In genomic region chr1:125910211-125910870, GRCm38 (mm10) we compare ENCODE assay signal across 8 mouse cellular contexts. TPM values are rescaled to one million over a fixed set of nuclear protein-coding genes. Genes with fewer than 3 reads are reported as not detected.
DNase-seq lines count a peak whose midpoint lies in the region; ATAC-seq and TF ChIP-seq lines count a peak whose summit lies in the region.

No protein-coding gene starts in this region.

- peaks cover 36% of the 10 kb centered on the region for H3K27me3 ChIP-seq in forebrain, embryonic 13.5 days
- H3K27me3 ChIP-seq in intestine, embryonic 15.5 days (replicated peaks): peaks cover 40% of the 10 kb centered on the region
- H3K27me3 ChIP-seq in midbrain, embryonic 11.5 days (ENCODE audit: control insufficient read depth, insufficient read depth, low read length): peaks cover 16% of the 10 kb centered on the region

- peak overlapping the region; percentile 96 for H3K4me2 ChIP-seq in forebrain, embryonic 13.5 days
- H3K4me2 ChIP-seq in intestine, embryonic 15.5 days (replicated peaks): peak overlapping the region; percentile 78
- H3K4me2 ChIP-seq in midbrain, embryonic 11.5 days: peak overlapping the region; percentile 93

- 14% methylated on average over 14 of the region's 14 CpGs for WGBS in forebrain, embryonic 13.5 days
- WGBS in intestine, embryonic 15.5 days: 8% methylated on average over 14 of the region's 14 CpGs
- WGBS in midbrain, embryonic 11.5 days: 17% methylated on average over 14 of the region's 14 CpGs

- TF ChIP-seq CTCF in gastrocnemius, adult 2 months (IDR thresholded peaks at IDR 0.05): no peak

- peak overlapping the region; percentile 52 for H3K4me3 ChIP-seq in forebrain, embryonic 13.5 days
- H3K4me3 ChIP-seq in intestine, embryonic 15.5 days (replicated peaks): no peak overlapping the region
- no peak overlapping the region for H3K4me3 ChIP-seq in midbrain, embryonic 11.5 days (ENCODE audit: low read depth, low read length)
- H3K4me3 ChIP-seq in gastrocnemius, adult 2 months: no peak overlapping the region

- peak; percentile 13 for DNase-seq in kidney, postnatal 14 days
- no peak for DNase-seq in kidney, adult 11 months
- peak; percentile 56 for DNase-seq in ZHBTc4 (ENCODE audit: low read depth, low spot score)
- DNase-seq in midbrain, embryonic 11.5 days (ENCODE audit: low spot score, missing footprints): peak; percentile 91
- no peak for DNase-seq in gastrocnemius, adult 2 months

- ATAC-seq in forebrain, embryonic 13.5 days: peak; percentile 50
- ATAC-seq in intestine, embryonic 15.5 days: peak; percentile 52
- ATAC-seq in midbrain, embryonic 11.5 days (ENCODE audit: low FRiP score): peak; percentile 57
- no peak for ATAC-seq in erythroid progenitor cell, adult 5-6 weeks (replicated peaks; ENCODE audit: low FRiP score, poor library complexity, severe bottlenecking)

- peak overlapping the region; percentile 70; the same call in 1 of the 2 replicates for H3K9ac ChIP-seq in forebrain, embryonic 13.5 days
- no peak overlapping the region for H3K9ac ChIP-seq in intestine, embryonic 15.5 days
- no peak overlapping the region for H3K9ac ChIP-seq in midbrain, embryonic 11.5 days (ENCODE audit: low read length)

- no peaks in the 10 kb centered on the region for H3K9me3 ChIP-seq in forebrain, embryonic 13.5 days (replicated peaks)
- H3K9me3 ChIP-seq in intestine, embryonic 15.5 days: no peaks in the 10 kb centered on the region
- no peaks in the 10 kb centered on the region for H3K9me3 ChIP-seq in midbrain, embryonic 11.5 days (ENCODE audit: control insufficient read depth, low read length)

- H3K27ac ChIP-seq in forebrain, embryonic 13.5 days: no peak overlapping the region
- no peak overlapping the region for H3K27ac ChIP-seq in intestine, embryonic 15.5 days
- H3K27ac ChIP-seq in midbrain, embryonic 11.5 days (ENCODE audit: low read depth, low read length): no peak overlapping the region
- H3K27ac ChIP-seq in gastrocnemius, adult 2 months: no peak overlapping the region

- H3K36me3 ChIP-seq in forebrain, embryonic 13.5 days (ENCODE audit: poor library complexity, severe bottlenecking): no peaks in the 10 kb centered on the region
- no peaks in the 10 kb centered on the region for H3K36me3 ChIP-seq in intestine, embryonic 15.5 days
- no peaks in the 10 kb centered on the region for H3K36me3 ChIP-seq in midbrain, embryonic 11.5 days (ENCODE audit: control insufficient read depth, insufficient read depth, low read length)

- intact Hi-C loops in gastrocnemius, adult 2 months (cut with DNase I): no loop called here

- peaks cover 32% of the 10 kb centered on the region for H3K4me1 ChIP-seq in forebrain, embryonic 13.5 days
- peaks cover 17% of the 10 kb centered on the region for H3K4me1 ChIP-seq in intestine, embryonic 15.5 days (replicated peaks)
- peaks cover 20% of the 10 kb centered on the region for H3K4me1 ChIP-seq in midbrain, embryonic 11.5 days (ENCODE audit: control insufficient read depth, insufficient read depth, low read length)

RNA-seq across cellular contexts. Expression of gene Lypd1, which starts 2.6 kb away (rescaled TPM):
- polyA plus RNA-seq in forebrain, embryonic 13.5 days (2015; fragmentation: Nextera tagmentation; extraction: Ambion mirVana): 12.7 and 18.0 TPM in 2 replicates
- 2.2 and 2.6 TPM in 2 replicates for polyA plus RNA-seq in intestine, embryonic 15.5 days (2015; fragmentation: Nextera tagmentation; extraction: Ambion mirVana)
- 4.3 and 5.3 TPM in 2 replicates for polyA plus RNA-seq in midbrain, embryonic 11.5 days (2014; fragmentation: Nextera tagmentation; extraction: Ambion mirVana)
- total RNA-seq in erythroid progenitor cell, adult 5-6 weeks (2015; ENCODE audit: low replicate concordance): not detected in 2 replicates
- not detected in 2 replicates for total RNA-seq in erythroid progenitor cell, adult 5-6 weeks (2017; ENCODE audit: low replicate concordance)
- total RNA-seq in gastrocnemius, adult 2 months (2021): not detected

Comparison
In these comparisons a context has a peak if more than half of its experiments do, and no peak if none do; other contexts are left out.
1. DNase-seq: peak in kidney, postnatal 14 days (single experiment), ZHBTc4 (single experiment) and midbrain, embryonic 11.5 days (single experiment); none in kidney, adult 11 months (single experiment) and gastrocnemius, adult 2 months (single experiment).
2. Peak in every context shown above with its lines, with median percentiles within 50 percentile points of each other: H3K4me2 ChIP-seq.